Mouse (Mus musculus) heart, postnatal 0 days (tissue): ENCODE measurements around the gene Rps2. TPM values are rescaled to one million over a fixed set of nuclear protein-coding genes. Genes with fewer than 3 reads are reported as not detected.

Experiments
- ATAC-seq: fragments of 200-750 bp; cut with Nextera tagmentation; 2 replicates; pipeline ENCODE4 v1.8.0; 2017; ENCODE audit warnings: low read depth, moderate number of reproducible peaks, moderate library complexity; ENCODE audit not compliant: insufficient read depth
- DNase-seq: peaks from one replicate; pipeline ENCODE4 v3.0.0-alpha.2; 2016; ENCODE audit warnings: low spot score
- H3K27ac ChIP-seq: fragments of 300-500 bp; sonication (generic); 2 replicates; pipeline ENCODE4 v1.5.1; 2014; ENCODE audit warnings: low read depth, mild to moderate bottlenecking
- H3K27me3 ChIP-seq: fragments of 300-500 bp; sonication (generic); 2 replicates; pipeline ENCODE4 v1.6.1; 2014; ENCODE audit warnings: low read length, mixed read lengths; ENCODE audit not compliant: control insufficient read depth, insufficient read depth
- H3K36me3 ChIP-seq: fragments of 300-500 bp; sonication (generic); replicated peaks from 2 replicates; pipeline ENCODE4 v1.6.1; 2014; ENCODE audit warnings: low read length, mixed read lengths; ENCODE audit not compliant: control insufficient read depth, insufficient read depth
- H3K4me1 ChIP-seq: fragments of 300-500 bp; sonication (generic); 2 replicates; pipeline ENCODE4 v1.6.1; 2014; ENCODE audit warnings: antibody characterized with exemption; ENCODE audit not compliant: control insufficient read depth, insufficient read depth
- H3K4me2 ChIP-seq: fragments of 300-500 bp; sonication (generic); 2 replicates; pipeline ENCODE4 v1.6.1; 2014; ENCODE audit warnings: low read depth, mild to moderate bottlenecking, low read length, moderate library complexity
- H3K4me3 ChIP-seq: fragments of 300-500 bp; sonication (generic); 2 replicates; pipeline ENCODE4 v1.5.1; 2014; ENCODE audit warnings: low read depth, low read length
- H3K9ac ChIP-seq: fragments of 300-500 bp; sonication (generic); replicated peaks from 2 replicates; pipeline ENCODE4 v1.6.1; 2014; ENCODE audit warnings: low read depth, low read length, mixed read lengths
- H3K9me3 ChIP-seq: fragments of 300-500 bp; sonication (generic); replicated peaks from 2 replicates; pipeline ENCODE4 v1.6.1; 2016; ENCODE audit warnings: low read length; ENCODE audit not compliant: control insufficient read depth
- CTCF ChIP-seq: IDR thresholded peaks from 2 replicates; pipeline ENCODE4 v1.5.1; 2016; ENCODE audit warnings: antibody characterized with exemption, control low read depth, low read depth
- EP300 ChIP-seq: IDR thresholded peaks from 2 replicates; pipeline ENCODE4 v1.6.1; 2016; ENCODE audit warnings: antibody characterized with exemption, low read depth
- WGBS: fragments of 180-500 bp; shearing (Covaris S2); extraction: QIAGEN DNeasy Blood & Tissue Kit; methylation state at CpG from one replicate; pipeline ENCODE4 v1.1.7; 2014; 5-methylcytosine and 5-hydroxymethylcytosine counted together
- polyA plus RNA-seq: library from polyadenylated mRNA; unstranded; fragments of >200 nt; fragmentation: Nextera tagmentation; extraction: Ambion mirVana; gene quantifications from 2 replicates; pipeline ENCODE4 v1.2.1, GENCODE M21; 2015
- total RNA-seq: library from RNA; depleted of rRNA; stranded (reverse); fragments of >200 nt; gene quantifications from 2 replicates; pipeline ENCODE4 v1.2.3, GENCODE M21; 2014; ENCODE audit warnings: low replicate concordance

Gene Rps2
- total and polyA plus RNA-seq, 2 experiments from 2014 or later: 722 to 2,967 TPM

DNA sequence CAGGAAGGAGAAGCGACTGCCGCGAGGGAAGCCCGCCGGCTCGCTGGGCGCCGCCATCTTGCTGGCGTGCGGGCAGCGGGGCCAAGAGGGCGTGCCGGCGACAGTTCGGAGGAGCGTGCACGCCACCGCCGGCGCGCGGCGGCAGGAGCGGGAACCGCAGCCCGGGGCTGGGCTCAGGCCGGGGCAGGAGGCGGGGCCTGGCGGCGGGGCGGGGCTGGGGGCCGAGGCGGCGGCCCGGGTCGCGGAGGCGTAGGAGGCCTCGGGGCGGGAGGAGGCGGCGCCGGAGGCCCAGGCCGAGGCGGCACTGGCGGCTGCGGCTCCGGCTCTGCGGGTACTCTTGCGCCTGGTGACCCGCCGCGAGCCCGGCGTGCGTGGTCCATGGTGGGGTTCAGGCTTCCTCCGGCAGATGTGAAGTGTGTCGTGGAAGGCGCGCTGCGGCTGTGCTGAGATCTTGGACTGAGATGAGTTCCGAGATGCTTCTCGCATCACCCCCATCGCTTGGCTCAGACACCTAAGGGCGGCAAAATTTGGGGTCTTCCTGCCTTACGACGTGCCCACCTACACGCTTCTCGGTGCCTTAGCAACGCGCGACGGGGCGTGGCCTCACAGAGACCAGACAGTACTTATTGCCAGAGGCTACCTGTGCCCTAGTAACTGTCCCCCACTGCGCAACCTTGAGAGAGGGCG, 21.8 kb upstream of the Rps2 start, which contains the start of the genes Gfer and Noxo1:
Gene Gfer (minus strand): TSS at position 146 of the 687 bp plus-strand sequence.
Gene Noxo1 (plus strand): TSS at position 224 of the 687 bp plus-strand sequence.
- Histone ChIP-seq H3K4me2 (peak within 1 kb of the TSS; percentile 73), H3K9me3 (no peaks in the 10 kb centered on the region), H3K4me3 (peak within 1 kb of the TSS; percentile 87), H3K27ac (peak within 1 kb of the TSS; percentile 69), H3K4me1 (peaks cover 18% of the 10 kb centered on the region), H3K27me3 (no peaks in the 10 kb centered on the region), H3K36me3 (peaks cover 14% of the 10 kb centered on the region), H3K9ac (peak within 1 kb of the TSS; percentile 83)
- under 1% methylated on average over 70 of the region's 76 CpGs for WGBS
- peak; percentile 85 for DNase-seq
- TF ChIP-seq EP300 (no peak), CTCF (no peak)
- ATAC-seq: peak; percentile 94

DNA sequence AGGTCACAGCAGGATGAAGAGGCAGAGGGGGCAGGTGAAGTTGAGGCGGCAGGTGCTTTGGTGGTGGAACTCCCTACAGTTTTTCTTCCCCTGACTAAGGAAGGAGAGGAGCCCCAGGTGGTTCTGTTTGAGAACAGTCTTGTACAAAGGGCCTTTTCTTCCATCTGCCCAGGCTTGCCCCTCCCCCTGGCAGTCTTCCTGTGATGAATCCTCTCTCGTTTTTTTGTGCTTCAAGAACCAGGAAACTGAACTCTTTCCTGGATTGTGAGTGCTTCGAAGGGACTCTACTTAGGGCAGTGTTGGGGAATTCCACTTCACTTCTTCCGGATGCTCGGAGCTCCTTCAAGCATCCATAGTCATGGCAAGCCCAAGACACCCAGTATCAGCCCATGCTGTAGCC, 19.9 kb upstream of the Rps2 start:
- Histone ChIP-seq H3K9me3 (no peaks in the 10 kb centered on the region), H3K27ac (no peak overlapping the region), H3K4me1 (peaks cover 18% of the 10 kb centered on the region), H3K4me3 (no peak overlapping the region), H3K4me2 (no peak overlapping the region), H3K36me3 (peaks cover 32% of the 10 kb centered on the region), H3K9ac (no peak overlapping the region), H3K27me3 (no peaks in the 10 kb centered on the region)
- ATAC-seq (no peak), DNase-seq (no peak)
- WGBS: 16% methylated on average over 5 of the region's 5 CpGs
- TF ChIP-seq EP300 (no peak), CTCF (no peak)

- peaks cover 36% of the 10 kb centered on the region for H3K36me3 ChIP-seq
- ATAC-seq (no peak), DNase-seq (no peak)
- peaks cover 18% of the 10 kb centered on the region for H3K4me1 ChIP-seq
- H3K4me2 ChIP-seq: no peak overlapping the region
- H3K27me3 ChIP-seq: no peaks in the 10 kb centered on the region
- H3K9ac ChIP-seq: no peak overlapping the region
- no peak overlapping the region for H3K4me3 ChIP-seq
- TF ChIP-seq CTCF (no peak), EP300 (no peak)
- WGBS: 58% methylated on average over 9 of the region's 9 CpGs
- H3K27ac ChIP-seq: no peak overlapping the region
- H3K9me3 ChIP-seq: no peaks in the 10 kb centered on the region
These were observed 19.2 kb upstream of the Rps2 start for GRCm38 (mm10) chr17:24698715-24699114.

GRCm38 (mm10) chr17:24699473-24699872, 18.4 kb upstream of the Rps2 start:
- TF ChIP-seq EP300 (no peak), CTCF (no peak)
- H3K27ac ChIP-seq: no peak overlapping the region
- no peak overlapping the region for H3K4me2 ChIP-seq
- 73% methylated on average over 2 of the region's 2 CpGs for WGBS
- no peak for ATAC-seq
- DNase-seq: no peak
- no peaks in the 10 kb centered on the region for H3K27me3 ChIP-seq
- peaks cover 18% of the 10 kb centered on the region for H3K4me1 ChIP-seq
- peaks cover 44% of the 10 kb centered on the region for H3K36me3 ChIP-seq
- H3K9me3 ChIP-seq: no peaks in the 10 kb centered on the region
- H3K9ac ChIP-seq: no peak overlapping the region
- no peak overlapping the region for H3K4me3 ChIP-seq

GRCm38 (mm10) chr17:24701251-24701650, 16.7 kb upstream of the Rps2 start:
- no peak overlapping the region for H3K4me2 ChIP-seq
- H3K27me3 ChIP-seq: no peaks in the 10 kb centered on the region
- peaks cover 55% of the 10 kb centered on the region for H3K36me3 ChIP-seq
- H3K9ac ChIP-seq: no peak overlapping the region
- DNase-seq (no peak), ATAC-seq (no peak)
- H3K4me1 ChIP-seq: peaks cover 13% of the 10 kb centered on the region; the same call in 1 of the 2 replicates
- no peaks in the 10 kb centered on the region for H3K9me3 ChIP-seq
- TF ChIP-seq EP300 (no peak), CTCF (no peak)
- 91% methylated on average over 9 of the region's 9 CpGs for whole genome bisulfite sequencing
- no peak overlapping the region for H3K27ac ChIP-seq
- no peak overlapping the region for H3K4me3 ChIP-seq
